Mouse (Mus musculus) layer of hippocampus, postnatal 36 days (tissue): Measurements from ENCODE around the gene Dazl. TPM values are rescaled to one million over a fixed set of nuclear protein-coding genes. Genes with fewer than 3 reads are reported as not detected.
"Not testable (repeated sequence)": the region's sequence is repeated elsewhere in the genome, so short reads cannot be mapped to it uniquely, and the experiment has no call there.

Experiments used
- DNase-seq, 2 experiments: peaks; one replicate each; pipeline ENCODE4 v3.0.0; 2022
- total RNA-seq, 2 experiments: library from RNA; stranded (reverse); gene quantifications; 2 replicates each; pipeline ENCODE4 v1.2.3; 2021

Gene Dazl
- total RNA-seq, 2 experiments from 2014 or later: 3.0 to 3.4 TPM

DNA sequence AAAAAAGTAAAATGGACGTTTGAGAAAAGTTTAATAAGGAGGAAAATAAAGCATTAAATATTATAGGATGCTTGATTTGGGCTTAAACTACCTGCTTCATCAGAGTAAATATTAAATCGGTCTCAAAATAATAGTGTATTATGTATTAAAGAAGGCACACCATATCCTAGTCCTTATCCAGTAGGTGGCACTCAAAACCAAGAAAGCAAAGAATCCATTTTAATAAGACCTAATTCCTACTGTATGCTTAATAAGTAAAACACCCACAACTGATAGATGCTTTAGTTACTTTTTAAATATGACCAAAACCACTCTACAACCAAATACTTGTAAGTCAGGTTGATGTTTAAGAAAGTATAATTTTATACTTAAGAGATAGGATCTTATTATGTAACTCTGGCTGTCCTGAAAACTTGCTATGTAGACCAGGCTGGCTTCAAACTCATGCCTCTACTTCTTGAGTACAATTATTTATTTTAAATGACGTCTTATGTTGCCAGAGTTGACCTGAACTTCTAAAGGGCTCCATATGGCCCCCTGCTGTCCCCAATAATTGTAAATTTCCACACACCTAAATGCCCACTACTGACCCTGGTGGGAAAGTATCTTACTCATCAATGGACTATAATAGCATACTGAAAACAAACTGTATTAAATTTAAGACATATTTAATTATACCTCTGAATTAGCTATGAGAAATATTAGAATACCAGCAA lies 1.8 kb downstream of the Dazl start:
- DNase-seq: peak in 1 of 2 experiments; percentile 5

- DNase-seq: no peak
Measured at GRCm38 (mm10) chr17:50284845-50285244, 8.6 kb downstream of the Dazl start.

GRCm38 (mm10) chr17:50261615-50262014 lies 31.8 kb downstream of the Dazl start:
- not testable (repeated sequence) for DNase-seq

GRCm38 (mm10) chr17:50260856-50261255 lies 32.6 kb downstream of the Dazl start:
- no peak for DNase-seq

- DNase-seq: no peak
Measured at GRCm38 (mm10) chr17:50246605-50247004, 46.8 kb downstream of the Dazl start.

DNA sequence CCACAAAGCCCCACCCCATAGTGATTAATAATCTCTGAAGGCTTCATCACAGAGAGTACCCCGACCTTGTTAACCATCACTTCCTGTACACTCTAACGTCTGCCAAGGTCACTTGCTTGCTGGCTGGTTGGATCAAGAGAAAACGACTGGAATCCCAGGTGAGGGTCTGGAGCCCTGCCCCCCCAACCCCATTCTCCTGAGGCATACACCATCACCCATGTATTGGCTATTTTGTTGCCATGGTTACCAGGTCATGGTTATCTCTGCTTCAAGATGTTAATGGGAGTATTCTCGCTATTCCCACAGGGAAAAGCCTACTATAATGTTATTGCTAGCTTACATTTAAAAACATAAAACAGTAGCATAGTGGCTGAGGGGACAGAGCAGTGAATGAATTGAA lies 48.8 kb downstream of the Dazl start:
- no peak for DNase-seq

DNA sequence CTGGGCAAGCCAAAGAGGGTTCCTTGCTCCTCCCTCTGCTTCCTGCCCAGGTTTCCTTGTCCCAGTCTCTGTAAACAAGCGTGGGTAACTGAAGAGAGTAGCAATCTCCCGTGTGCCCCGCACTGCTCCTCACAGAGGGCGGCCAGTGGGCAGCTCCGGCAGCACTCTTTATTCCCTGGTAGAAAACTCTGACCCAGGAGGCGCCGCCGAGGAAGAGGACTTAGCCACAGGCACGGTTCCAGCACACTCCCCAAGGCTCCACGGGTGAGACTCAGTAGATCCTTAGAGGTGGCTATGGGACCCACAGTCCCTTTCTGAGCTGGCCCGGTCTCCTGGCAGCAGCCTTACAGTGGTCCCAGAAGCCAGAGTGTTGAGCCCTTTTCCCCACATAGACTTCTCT lies 50.1 kb downstream of the Dazl start:
- no peak for DNase-seq

DNA sequence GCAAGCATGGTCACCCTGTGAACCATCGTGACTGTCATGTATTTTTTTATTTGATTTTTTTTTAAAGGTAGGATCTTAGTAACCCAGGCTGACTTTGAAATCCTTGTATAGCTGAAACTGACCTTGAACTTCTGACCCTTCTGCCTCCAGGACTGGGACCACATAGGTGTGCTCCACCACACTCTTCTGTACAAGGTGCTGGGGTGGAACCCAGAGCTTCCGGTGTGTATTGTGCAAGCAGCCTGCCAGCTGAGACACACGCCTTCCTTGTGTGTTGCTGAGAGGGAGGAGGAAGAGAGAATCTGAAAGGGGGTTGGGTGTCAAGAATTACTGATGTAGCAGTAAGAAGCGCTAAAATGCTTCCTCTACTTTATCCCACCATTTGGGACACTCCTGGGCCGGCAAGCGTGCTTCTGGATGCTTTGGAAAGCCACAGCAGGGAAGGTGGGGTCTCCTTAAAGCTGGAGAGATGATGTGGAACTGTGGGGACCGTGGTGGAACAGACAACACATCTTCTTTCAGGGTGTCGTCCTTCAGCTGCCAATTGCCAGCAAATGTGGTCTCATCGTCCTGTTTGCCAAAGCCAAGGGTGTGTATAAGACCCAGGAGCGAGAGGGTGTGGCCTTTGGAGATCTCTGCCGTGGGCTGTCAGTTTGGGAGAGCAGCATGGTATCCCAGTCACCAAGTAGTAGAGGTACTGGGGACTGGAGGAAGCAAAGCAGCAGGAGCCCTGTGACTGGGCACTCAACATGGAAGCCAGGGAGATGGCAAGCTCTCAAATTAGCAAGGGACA lies 55.4 kb downstream of the Dazl start:
- no peak for DNase-seq

DNA sequence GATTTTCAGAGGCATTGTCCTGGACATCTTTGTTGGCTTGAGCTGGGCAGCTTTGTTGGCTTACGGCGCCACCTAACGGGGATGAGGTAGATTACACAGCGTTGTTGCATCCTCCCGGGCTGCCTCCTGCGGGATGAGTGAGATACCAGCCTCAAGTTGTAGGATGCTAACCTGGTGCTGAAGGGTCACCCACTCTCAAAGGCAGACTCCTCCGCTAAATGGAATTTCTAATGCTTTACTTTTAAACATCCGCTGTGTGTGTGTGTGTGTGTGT lies 56.1 kb downstream of the Dazl start:
- DNase-seq: peak; percentile 84

DNA sequence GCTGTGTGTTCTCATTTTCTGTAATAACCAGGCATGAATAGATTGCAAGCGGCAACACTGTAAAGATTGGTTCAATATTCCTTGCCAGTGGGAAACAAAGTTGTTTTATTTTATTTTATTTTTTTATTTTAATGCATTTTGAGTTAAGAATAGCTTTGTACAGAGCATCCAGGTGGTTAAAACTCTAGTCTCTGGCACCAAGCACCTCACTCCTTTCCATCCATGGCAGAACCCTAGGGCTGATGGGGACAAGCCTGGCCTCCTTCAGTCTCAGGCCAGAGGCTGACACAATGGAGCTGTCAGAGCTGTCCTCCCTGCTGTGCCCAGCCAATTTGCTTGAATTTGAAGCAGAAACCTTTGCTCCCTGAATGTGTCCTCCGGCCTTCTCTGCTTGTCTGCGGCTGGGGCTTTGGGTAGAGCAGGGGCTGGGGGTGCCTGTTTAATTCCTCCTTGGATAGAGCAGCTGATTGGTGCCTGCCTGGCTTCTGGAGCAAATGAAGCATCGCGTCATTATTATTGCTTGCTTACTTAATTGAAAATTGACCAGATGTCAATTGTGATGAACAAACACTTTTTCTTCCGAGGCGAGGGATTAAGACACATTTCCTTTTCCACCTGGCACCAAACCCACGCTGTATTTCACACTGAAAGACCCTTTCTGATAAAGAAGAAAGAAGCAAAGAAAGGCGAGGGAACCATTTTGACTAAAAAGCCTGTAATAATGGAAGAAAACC lies 56.6 kb downstream of the Dazl start:
- DNase-seq: no peak

DNA sequence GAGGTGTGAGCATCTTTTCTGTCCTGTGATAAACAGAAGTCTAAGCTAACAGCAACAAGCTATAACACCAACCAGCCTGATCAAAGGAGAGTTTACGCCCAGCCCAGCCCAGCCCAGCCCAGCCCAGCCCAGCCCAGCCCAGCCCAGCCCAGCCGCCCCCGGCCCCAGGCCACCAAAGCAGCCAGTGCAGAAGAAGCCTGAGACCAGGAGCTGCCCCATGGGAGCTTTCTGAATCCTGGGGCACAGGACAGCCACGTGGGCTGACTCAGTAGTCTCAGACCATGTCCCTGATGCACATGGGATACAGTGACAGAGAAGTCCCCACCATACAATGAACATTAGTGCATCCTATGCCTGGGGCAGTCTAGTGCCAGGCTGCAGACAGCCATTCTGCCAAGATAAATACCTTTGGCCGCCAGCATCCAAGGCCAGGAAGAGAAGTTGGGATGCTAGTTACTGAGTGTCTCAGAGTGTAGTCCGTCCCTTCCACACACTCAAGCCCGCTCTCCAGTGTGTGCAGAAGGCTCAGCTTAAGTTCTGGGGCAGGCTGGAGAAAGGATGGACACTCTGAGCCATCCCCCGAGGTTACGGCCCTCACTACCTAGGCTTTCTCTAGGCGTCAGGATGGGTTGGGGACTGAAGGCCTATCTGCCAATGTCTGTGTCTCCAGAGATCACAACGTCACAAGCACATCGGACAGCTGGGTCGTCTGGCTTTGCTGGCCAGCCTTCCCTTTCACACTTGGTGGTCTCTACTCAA lies 57.3 kb downstream of the Dazl start:
- no peak for DNase-seq

- no peak for DNase-seq
Measured at GRCm38 (mm10) chr17:50233956-50234355, 59.5 kb downstream of the Dazl start.

DNA sequence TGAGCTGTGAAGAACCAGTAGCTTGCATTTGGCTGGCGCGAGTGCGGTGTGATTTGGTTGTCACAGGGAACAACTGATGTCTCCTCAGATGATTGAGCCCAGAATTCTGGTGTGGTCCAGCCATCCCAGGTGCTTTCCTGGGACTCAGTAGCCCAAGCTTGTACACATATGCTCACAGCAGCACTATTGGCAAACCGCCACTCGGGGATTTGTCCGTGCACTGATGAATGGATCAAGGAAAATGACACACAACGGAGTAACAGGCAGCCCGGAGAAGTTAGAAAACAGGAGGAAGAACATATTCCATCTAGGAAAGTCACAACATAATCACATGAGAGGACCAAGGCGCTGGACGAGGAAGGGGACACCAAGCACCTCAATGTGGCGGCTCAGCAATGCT lies 60.6 kb downstream of the Dazl start:
- DNase-seq: no peak

DNA sequence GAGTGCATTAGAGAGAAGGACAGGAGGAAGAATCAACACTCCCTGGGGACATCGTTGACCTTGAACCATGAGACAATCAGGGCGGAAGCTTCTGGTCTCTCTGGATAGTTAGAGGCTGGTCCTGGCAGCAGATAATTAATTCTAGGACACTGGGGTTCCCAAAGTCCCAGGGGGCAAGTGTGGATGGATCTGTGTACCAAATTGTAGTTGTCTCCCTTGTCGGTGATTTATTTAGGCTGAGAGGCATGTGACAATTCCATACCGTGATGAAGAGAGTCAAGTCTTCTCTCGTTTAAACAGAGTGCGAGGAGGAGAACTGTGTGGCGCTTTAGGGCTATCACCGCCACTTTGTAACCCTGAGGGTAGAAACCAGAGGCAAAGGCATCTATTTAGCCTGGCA lies 62.2 kb downstream of the Dazl start:
- DNase-seq: no peak

GRCm38 (mm10) chr17:50229534-50229933 lies 63.9 kb downstream of the Dazl start:
- no peak for DNase-seq

Other genes with a start within 250 kb of the Dazl start
- 10 to 100 TPM; 12.5 to 14.4 TPM for gene Rftn1, start 103.0 kb downstream of the Dazl start, total RNA-seq
- gene Plcl2, start 215.8 kb upstream of the Dazl start, total RNA-seq: 10 to 100 TPM; 60.0 to 63.7 TPM